Mouse (Mus musculus) embryonic facial prominence, embryonic 13.5 days (tissue): ENCODE measurements around the gene Zfp318. TPM values are rescaled to one million over a fixed set of nuclear protein-coding genes. Genes with fewer than 3 reads are reported as not detected.

ENCODE experiments used
- ATAC-seq: fragments of 200-750 bp; cut with Nextera tagmentation; 2 replicates; pipeline ENCODE4 v1.8.0; 2017; ENCODE audit warnings: low read depth; ENCODE audit not compliant: insufficient number of reproducible peaks, insufficient read depth, low FRiP score, low TSS enrichment
- H3K27ac ChIP-seq: fragments of 300-500 bp; sonication (generic); 2 replicates; pipeline ENCODE4 v1.5.1; 2015; ENCODE audit warnings: moderate library complexity, mild to moderate bottlenecking, inconsistent platforms
- H3K27me3 ChIP-seq: fragments of 300-500 bp; sonication (generic); 2 replicates; pipeline ENCODE4 v1.6.1; 2015; ENCODE audit warnings: mild to moderate bottlenecking, inconsistent platforms
- H3K36me3 ChIP-seq: fragments of 300-500 bp; sonication (generic); 2 replicates; pipeline ENCODE4 v1.6.1; 2015; ENCODE audit warnings: mild to moderate bottlenecking, inconsistent platforms
- H3K4me1 ChIP-seq: fragments of 300-500 bp; sonication (generic); 2 replicates; pipeline ENCODE4 v1.6.1; 2015; ENCODE audit warnings: inconsistent platforms
- H3K4me2 ChIP-seq: fragments of 300-500 bp; sonication (generic); 2 replicates; pipeline ENCODE4 v1.6.1; 2015; ENCODE audit warnings: moderate library complexity, mild to moderate bottlenecking, inconsistent platforms
- H3K4me3 ChIP-seq: fragments of 300-500 bp; sonication (generic); 2 replicates; pipeline ENCODE4 v1.5.1; 2015; ENCODE audit warnings: mild to moderate bottlenecking, inconsistent platforms
- H3K9ac ChIP-seq: fragments of 300-500 bp; sonication (generic); 2 replicates; pipeline ENCODE4 v1.6.1; 2015; ENCODE audit warnings: mild to moderate bottlenecking, inconsistent platforms
- H3K9me3 ChIP-seq: fragments of 300-500 bp; sonication (generic); 2 replicates; pipeline ENCODE4 v1.6.1; 2016; ENCODE audit warnings: inconsistent platforms
- WGBS: fragments of 180-500 bp; shearing (Covaris S2); methylation state at CpG from one replicate; pipeline ENCODE4 v1.1.7; 2015; ENCODE audit warnings: mixed read lengths; 5-methylcytosine and 5-hydroxymethylcytosine counted together
- polyA plus RNA-seq: library from polyadenylated mRNA; unstranded; fragments of >200 nt; fragmentation: Nextera tagmentation; extraction: Ambion mirVana; gene quantifications from 2 replicates; pipeline ENCODE4 v1.2.1, GENCODE M21; 2015

Gene Zfp318
- polyA plus RNA-seq, 1 experiment from 2014 or later: 11.4 TPM

DNA sequence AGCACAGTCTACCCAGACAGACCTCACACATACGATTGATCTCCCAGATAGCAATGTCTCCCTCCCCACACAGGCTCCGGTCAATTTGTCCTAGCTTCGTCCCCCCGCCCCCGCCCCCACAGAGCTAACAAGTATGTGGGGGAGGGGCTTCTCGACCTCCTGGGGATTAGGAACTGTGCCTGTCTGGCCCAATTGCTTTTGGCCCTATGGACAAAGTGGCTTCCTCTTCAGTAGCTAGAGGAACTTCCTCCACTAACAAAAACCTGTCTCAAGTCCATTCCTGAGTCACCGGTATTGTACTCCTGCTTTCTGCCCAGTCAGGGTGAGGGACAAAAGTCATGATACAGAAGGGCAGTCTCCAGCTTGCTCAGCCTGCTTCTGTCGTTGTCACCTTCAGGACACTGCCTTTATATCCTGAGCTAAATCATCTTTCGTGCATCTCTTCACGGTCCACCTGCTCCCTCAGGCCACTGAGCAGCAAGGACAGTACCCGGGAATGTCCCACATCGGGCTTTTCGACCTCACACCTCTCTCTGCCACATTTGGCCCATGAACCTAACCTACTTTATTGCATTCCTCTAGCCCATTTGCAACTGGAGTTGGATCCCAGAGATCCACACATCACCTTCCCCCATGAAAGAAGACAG, 69.9 kb downstream of the Zfp318 start:
- H3K4me2 ChIP-seq: peak overlapping the region; percentile 94; the same call in 1 of the 2 replicates
- peaks cover 25% of the 10 kb centered on the region for H3K4me1 ChIP-seq
- H3K9me3 ChIP-seq: no peaks in the 10 kb centered on the region
- no peak overlapping the region for H3K9ac ChIP-seq
- H3K4me3 ChIP-seq: no peak overlapping the region
- no peaks in the 10 kb centered on the region for H3K36me3 ChIP-seq
- ATAC-seq: no peak
- no peak overlapping the region for H3K27ac ChIP-seq
- WGBS: 6% methylated on average over 13 of the region's 13 CpGs
- peaks cover 68% of the 10 kb centered on the region for H3K27me3 ChIP-seq

DNA sequence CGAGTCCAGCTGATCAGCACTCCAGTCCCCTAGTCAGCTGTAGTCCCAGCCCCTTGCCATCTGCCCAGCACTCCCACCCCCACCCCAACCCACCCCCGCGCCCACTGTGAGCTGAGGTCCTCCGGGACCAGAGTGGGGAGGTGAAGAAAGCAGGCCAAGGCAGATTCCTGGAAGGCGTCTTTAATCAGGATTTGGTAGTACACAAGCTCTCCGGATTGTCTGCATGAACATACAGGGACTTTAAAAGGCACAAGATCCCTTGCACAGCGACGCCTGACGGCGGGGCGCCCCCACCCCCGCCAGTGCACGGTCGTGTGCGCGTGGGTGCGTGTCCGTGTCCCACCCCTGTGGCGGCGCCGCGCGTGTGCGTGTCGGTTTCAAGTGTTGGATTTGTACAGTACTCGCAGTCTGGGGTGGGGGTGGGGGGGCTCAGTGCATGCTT, 70.5 kb downstream of the Zfp318 start:
- Histone ChIP-seq H3K27ac (no peak overlapping the region), H3K4me3 (peak overlapping the region; percentile 50), H3K9ac (peak overlapping the region; percentile 57), H3K36me3 (no peaks in the 10 kb centered on the region), H3K4me2 (peak overlapping the region; percentile 94), H3K4me1 (peaks cover 25% of the 10 kb centered on the region), H3K9me3 (no peaks in the 10 kb centered on the region), H3K27me3 (peaks cover 73% of the 10 kb centered on the region)
- ATAC-seq: no peak
- 1% methylated on average over 26 of the region's 26 CpGs for WGBS

DNA sequence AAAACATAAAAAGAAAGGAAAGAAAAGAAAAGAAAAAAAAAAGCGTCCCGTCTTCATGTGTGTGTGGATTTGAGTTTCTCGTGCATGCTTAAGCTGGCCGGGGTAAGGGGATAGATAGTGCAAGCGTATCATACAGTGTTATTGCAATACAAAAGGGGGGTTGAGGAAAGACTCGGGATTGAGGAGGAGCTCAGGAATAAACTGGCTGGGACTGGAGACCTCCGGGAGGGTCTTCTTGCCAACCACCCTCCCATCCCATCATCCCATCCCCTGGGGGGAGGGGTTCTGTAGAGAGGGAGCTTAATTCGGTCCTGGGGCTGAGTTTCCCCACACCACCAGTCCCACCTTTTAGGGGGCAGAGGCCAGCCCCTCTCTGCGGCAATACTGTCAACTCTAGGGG, 71.0 kb downstream of the Zfp318 start:
- Histone ChIP-seq H3K36me3 (no peaks in the 10 kb centered on the region), H3K4me3 (peak overlapping the region; percentile 50), H3K27ac (no peak overlapping the region), H3K9me3 (no peaks in the 10 kb centered on the region), H3K4me1 (peaks cover 25% of the 10 kb centered on the region), H3K27me3 (peaks cover 79% of the 10 kb centered on the region), H3K9ac (peak overlapping the region; percentile 65), H3K4me2 (peak overlapping the region; percentile 94)
- ATAC-seq: no peak
- 0% methylated on average over 9 of the region's 9 CpGs for WGBS

DNA sequence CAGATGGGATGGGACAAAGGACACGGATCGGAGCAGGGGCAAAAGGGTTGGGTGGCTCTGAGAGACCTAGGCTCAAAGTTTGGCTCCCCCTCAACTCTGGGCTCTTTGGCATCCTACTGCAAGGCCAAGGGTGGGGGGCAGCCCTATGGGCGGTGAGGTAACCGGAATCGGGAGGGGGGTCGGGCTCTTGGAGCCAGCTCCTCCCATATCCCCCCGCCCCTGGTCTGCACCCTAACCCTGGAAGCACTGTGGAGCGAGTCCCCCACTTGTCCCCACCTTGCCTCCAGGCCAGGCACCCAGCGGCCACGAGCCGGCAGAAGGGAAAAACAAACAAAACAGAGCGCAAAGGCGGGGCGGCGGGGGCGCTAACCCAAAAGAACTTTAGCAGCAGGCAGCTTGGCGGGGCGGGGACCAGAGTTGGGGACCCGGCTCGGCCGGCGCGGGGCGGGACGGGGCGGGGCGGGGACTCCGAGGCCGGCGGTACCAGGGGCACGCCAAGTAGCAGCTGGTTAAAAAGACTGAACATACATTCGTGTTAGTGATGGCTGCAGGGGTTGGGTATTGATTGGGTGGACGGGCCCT, 71.7 kb downstream of the Zfp318 start:
- Histone ChIP-seq H3K9me3 (no peaks in the 10 kb centered on the region), H3K27ac (no peak overlapping the region), H3K27me3 (peaks cover 85% of the 10 kb centered on the region), H3K4me3 (peak overlapping the region; percentile 50), H3K9ac (peak overlapping the region; percentile 65), H3K4me2 (peak overlapping the region; percentile 94), H3K36me3 (no peaks in the 10 kb centered on the region), H3K4me1 (peaks cover 25% of the 10 kb centered on the region)
- under 1% methylated on average over 33 of the region's 33 CpGs for WGBS
- peak; percentile 38; the same call in 1 of the 2 replicates for ATAC-seq

DNA sequence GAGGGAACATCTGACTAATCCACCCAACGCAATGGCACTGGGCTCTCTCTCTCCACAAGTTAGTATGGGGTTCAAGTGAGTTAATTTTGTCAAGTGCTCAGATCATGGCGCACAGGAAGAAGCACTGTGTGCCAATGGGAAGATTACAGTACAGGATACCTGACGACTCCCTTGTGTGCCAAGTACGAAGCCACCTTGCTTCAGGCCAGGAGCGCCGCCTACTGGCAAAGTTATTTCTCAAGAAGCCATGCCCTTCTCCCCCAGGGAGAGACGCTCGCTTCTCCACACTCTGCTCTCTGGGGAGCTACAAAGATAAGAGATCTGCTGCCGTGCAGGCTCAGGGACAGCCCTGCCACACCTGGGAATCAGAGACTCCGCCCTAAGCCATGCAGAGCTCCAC, 74.3 kb downstream of the Zfp318 start:
- Histone ChIP-seq H3K27me3 (peaks cover 93% of the 10 kb centered on the region), H3K9ac (no peak overlapping the region), H3K4me2 (no peak overlapping the region), H3K4me1 (peaks cover 38% of the 10 kb centered on the region), H3K9me3 (no peaks in the 10 kb centered on the region), H3K27ac (no peak overlapping the region), H3K36me3 (no peaks in the 10 kb centered on the region), H3K4me3 (no peak overlapping the region)
- 11% methylated on average over 10 of the region's 10 CpGs for WGBS
- no peak for ATAC-seq

DNA sequence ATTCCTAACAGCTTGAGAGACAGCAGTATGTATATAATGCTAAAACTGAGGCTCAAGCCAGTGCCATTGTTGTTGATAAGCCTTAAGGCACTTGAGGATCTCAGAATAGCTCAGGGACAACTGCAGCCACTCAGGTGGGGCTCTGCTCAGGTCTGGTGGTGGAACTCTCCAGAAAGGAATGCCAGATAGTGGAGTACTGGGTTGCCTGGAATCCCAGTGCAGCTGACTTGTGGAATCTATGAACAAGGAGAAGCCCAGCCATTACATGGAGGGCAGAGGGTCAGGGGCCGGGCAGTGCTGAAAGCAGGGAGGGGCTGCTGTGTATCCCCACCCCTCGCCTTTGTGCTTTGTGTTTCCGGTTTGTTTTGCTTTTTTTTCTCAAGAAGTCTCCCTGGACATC, 74.9 kb downstream of the Zfp318 start:
- H3K4me1 ChIP-seq: peaks cover 35% of the 10 kb centered on the region
- H3K4me2 ChIP-seq: no peak overlapping the region
- H3K9ac ChIP-seq: no peak overlapping the region
- H3K4me3 ChIP-seq: no peak overlapping the region
- no peak for ATAC-seq
- 18% methylated on average over 3 of the region's 3 CpGs for WGBS
- H3K27ac ChIP-seq: no peak overlapping the region
- no peaks in the 10 kb centered on the region for H3K36me3 ChIP-seq
- no peaks in the 10 kb centered on the region for H3K9me3 ChIP-seq
- H3K27me3 ChIP-seq: peaks cover 87% of the 10 kb centered on the region

DNA sequence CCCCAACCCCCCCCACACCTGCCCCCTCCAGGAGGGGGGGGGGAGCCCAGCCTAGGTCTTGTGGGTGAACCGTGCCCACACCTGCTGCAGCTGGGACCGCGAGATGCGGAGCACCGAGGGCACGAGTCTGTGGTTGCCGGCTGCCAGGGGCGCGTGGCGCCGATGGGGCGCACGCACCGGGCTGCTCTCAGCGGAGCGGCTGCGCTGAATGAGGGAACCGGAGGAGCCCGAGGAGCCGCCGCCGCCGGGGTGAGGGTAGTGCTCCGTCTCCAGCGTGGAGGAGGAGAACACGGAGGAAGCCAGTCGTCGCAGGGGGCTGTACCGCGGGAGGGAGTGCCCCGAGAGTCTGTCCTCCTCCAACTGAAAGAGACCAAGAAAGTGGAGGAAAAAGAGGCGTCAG, 77.1 kb downstream of the Zfp318 start:
- no peaks in the 10 kb centered on the region for H3K36me3 ChIP-seq
- H3K4me1 ChIP-seq: peaks cover 16% of the 10 kb centered on the region
- 1% methylated on average over 32 of the region's 32 CpGs for WGBS
- H3K4me2 ChIP-seq: peak overlapping the region; percentile 67
- H3K4me3 ChIP-seq: peak overlapping the region; percentile 41
- no peak overlapping the region for H3K27ac ChIP-seq
- H3K9me3 ChIP-seq: no peaks in the 10 kb centered on the region
- ATAC-seq: no peak
- peak overlapping the region; percentile 64 for H3K9ac ChIP-seq
- H3K27me3 ChIP-seq: peaks cover 69% of the 10 kb centered on the region

DNA sequence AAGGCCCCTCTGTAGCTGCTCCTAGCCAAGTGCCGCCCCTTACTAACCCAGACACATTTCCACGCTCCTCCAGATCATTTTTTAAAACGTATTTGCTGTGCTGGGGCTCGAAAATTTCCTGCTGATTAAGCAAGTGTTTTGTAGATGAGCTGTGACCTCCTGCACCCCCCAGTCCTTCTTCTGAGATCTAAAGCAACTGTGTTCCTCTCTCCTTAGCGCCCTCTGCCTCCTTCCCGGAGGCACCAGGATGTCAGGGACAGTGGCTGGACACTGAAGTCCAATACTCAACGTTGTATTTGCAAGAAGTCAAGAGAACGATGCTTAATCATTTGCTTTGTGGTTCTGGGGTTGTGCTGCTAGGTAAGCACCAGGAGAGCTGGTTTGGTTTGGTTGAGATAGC, 77.8 kb downstream of the Zfp318 start:
- Histone ChIP-seq H3K9me3 (no peaks in the 10 kb centered on the region), H3K27me3 (peaks cover 63% of the 10 kb centered on the region), H3K27ac (no peak overlapping the region), H3K4me1 (peaks cover 13% of the 10 kb centered on the region), H3K36me3 (no peaks in the 10 kb centered on the region), H3K4me3 (peak overlapping the region; percentile 41), H3K9ac (no peak overlapping the region), H3K4me2 (peak overlapping the region; percentile 67)
- 11% methylated on average over 8 of the region's 8 CpGs for WGBS
- ATAC-seq: no peak

DNA sequence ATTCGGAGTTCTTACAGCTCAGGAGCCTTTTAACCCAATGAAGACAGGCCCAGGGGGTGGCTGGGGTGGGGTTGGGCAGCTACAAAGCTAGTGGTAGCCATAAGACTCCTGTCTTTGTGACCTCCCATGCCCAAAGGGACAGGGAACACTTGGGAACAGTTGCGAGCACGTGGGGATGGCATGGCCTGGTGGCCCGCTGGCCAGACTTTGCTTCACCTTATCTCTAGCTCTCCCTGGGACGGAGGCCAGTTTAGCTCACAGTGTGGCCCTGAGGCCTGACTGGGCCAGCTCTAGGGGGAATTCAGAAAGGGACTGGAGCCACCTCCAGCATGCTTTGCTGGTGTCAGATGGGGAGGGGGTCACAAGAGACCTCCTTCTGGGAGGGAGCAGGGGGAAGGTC, 78.7 kb downstream of the Zfp318 start:
- Histone ChIP-seq H3K27ac (no peak overlapping the region), H3K9me3 (no peaks in the 10 kb centered on the region), H3K9ac (no peak overlapping the region), H3K4me2 (no peak overlapping the region), H3K4me1 (peaks cover 13% of the 10 kb centered on the region), H3K36me3 (no peaks in the 10 kb centered on the region), H3K4me3 (no peak overlapping the region), H3K27me3 (peaks cover 54% of the 10 kb centered on the region)
- no peak for ATAC-seq
- 81% methylated on average over 5 of the region's 5 CpGs for WGBS

DNA sequence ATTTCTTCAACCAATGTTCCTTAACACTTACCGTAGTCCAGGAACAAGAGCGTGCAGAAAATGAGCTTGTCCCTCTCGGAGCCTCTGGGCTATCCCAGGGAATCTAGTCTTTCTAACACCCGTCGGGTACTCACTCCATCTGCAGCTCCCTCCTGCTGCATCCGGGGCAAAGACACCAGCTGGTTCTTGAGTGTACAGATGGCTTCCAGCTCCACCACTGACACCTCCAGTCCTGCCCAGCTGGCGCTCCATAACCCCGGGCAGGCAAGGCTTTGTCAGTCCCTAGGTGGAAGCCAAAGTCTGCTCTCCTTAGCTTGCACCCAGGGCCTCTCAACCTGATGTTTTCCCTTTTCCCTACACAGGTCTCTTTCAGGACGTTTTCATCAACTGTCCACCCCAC, 84.3 kb downstream of the Zfp318 start:
- WGBS: 61% methylated on average over 9 of the region's 9 CpGs
- Histone ChIP-seq H3K9me3 (no peaks in the 10 kb centered on the region), H3K4me2 (no peak overlapping the region), H3K27me3 (0 out of 2 replicates have a peak, but pooled peaks cover 4% of the 10 kb centered on the region), H3K4me1 (no peaks in the 10 kb centered on the region), H3K4me3 (no peak overlapping the region), H3K36me3 (no peaks in the 10 kb centered on the region), H3K9ac (no peak overlapping the region), H3K27ac (no peak overlapping the region)
- no peak for ATAC-seq
